Mouse (Mus musculus): ENCODE data around the gene Copa.

Gene Copa

DNA sequence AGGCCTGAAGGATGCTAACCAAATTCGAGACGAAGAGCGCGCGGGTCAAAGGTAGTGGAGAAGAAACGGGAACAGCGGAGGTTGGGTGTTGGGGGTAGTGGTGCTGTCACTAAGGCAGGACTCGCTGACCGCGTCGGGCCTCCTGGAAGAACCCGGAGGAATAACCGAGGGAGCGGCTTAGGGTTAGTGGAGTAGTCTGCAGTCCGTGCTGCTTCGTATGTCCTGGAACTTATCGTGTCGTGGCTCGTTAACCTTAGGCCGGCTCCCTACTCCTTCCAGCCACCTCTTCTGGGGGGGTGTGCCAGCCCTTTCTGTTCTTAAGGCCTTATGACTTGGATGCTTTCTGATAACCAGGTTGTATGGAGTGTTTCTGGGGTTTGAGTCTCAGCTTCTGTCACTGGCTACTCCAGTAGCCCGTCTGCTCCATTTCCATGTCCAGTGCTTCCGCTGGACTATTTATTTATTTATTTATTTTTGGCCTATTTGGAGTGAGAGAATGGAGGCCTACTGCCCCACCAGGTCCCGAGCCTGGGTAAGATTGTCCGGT lies 643 bp downstream of the Copa start:
- no peak for DNase-seq (ENCODE audit: low spot score in 2 of 2)

DNA sequence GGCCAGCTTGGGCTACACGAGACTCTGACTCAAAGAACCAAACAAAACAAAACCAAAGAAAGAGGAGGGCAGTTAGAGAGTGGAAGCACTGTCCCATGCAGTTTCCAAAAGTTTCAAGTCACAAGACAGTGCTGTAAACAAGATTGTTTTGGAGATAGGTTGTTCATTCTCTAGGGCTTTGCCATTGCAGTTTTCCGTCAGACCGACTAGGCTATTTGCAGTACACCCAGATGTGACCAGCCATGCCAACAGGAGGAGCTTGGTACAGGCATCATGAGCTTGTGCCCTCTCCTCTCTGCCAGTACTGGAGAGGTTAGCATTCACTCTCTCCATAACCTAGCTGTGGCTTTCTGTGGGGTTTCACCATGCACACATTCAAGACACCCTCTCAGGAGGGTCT lies 11.2 kb downstream of the Copa start:
- no peak for DNase-seq (ENCODE audit: low spot score in 2 of 2)

GRCm38 (mm10) chr1:172094295-172094694 lies 12.0 kb downstream of the Copa start:
- no peak for DNase-seq (ENCODE audit: low spot score in 2 of 2)

- DNase-seq (ENCODE audit: low spot score in 2 of 2): no peak
These were observed 12.9 kb downstream of the Copa start for GRCm38 (mm10) chr1:172095202-172095601.

GRCm38 (mm10) chr1:172099325-172100033 lies 17.1 kb downstream of the Copa start:
- no peak for DNase-seq (ENCODE audit: low spot score in 2 of 2)

- DNase-seq (ENCODE audit: low spot score in 2 of 2): no peak
These were observed 21.3 kb downstream of the Copa start for GRCm38 (mm10) chr1:172103619-172104018.

DNA sequence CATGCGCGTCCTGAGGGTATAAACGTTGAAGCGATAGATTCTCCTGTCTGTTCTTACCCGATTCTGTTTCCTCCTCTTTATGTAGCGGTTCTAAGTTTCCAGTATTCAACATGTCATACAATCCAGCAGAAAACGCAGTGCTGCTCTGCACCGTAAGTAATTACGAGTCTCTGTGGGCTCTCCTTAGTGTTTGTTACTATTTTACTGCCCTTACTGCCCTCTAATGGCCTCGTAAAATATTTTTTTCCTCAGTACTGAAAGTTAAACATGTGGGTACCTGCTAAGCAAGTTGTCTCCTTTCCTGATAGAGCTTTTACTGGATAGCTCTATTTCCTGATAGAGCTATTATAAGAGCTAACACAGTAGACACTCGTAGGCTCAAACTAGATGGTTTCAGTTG lies 22.8 kb downstream of the Copa start:
- no peak for DNase-seq (ENCODE audit: low spot score in 2 of 2)

DNA sequence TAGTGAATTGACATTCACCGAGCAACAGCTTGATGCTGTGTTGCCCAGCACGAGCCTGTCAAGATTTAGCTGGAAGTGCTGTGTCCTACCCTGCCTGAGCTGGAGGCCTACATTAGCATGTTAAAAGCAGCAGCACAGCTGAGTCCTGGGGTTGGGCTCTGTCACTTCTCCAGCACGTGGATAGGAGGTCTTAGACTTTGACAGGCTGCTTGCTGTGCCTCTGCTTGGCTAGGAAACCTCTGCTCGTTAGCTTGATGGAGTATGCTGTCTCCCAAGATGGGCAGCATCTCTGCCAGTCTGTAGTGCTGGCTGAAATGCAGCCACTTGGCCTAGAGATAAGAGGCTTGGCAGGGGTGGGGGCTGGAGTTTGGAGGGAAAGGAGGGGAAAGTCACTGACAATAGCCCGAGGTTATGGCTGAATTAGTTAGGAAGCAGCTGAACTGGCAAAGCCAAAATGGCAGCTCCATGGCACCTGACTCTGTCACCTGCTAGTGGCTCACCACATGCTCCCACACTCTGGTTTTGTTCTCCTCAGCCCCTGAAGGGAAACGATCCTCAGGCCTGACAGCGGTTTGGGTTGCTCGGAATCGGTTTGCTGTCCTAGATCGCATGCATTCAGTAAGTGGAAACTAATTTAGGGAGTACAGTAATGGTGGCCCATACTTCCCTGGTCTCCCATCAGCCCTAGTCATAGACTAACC lies 25.6 kb downstream of the Copa start:
- DNase-seq (ENCODE audit: low spot score in 2 of 2): no peak

- peak in 1 of 2 experiments; percentile 24 for DNase-seq (ENCODE audit: low spot score in 2 of 2)
These were observed 34.6 kb downstream of the Copa start for GRCm38 (mm10) chr1:172116948-172117347.

GRCm38 (mm10) chr1:172119100-172119499 lies 36.8 kb downstream of the Copa start:
- no peak for DNase-seq (ENCODE audit: low spot score in 2 of 2)

GRCm38 (mm10) chr1:172119720-172120119 lies 37.4 kb downstream of the Copa start:
- DNase-seq (ENCODE audit: low spot score in 2 of 2): peak in 1 of 2 experiments; percentile 45

DNA sequence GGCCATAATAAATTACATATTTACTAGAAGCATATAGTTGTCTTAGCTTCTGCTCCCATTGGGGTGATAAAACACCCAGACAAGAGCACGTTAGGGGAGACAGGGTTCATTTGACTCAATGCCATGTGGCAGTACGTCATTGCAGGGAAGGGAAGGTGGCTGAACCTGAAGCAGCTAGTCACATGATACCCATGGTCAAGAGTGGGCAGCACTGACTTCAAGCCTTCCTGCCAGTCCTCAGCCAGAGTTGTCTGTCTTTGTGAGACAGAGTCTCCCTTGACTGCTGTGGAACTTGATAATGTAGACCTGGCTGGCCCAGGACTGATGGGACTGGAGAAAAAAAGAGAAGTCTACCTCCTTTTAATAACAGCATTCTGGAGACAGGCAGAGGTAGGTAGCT lies 40.3 kb downstream of the Copa start:
- no peak for DNase-seq (ENCODE audit: low spot score in 2 of 2)

GRCm38 (mm10) chr1:172124572-172124971 lies 42.2 kb downstream of the Copa start:
- no peak for DNase-seq (ENCODE audit: low spot score in 2 of 2)

- DNase-seq (ENCODE audit: low spot score in 2 of 2): peak; percentile 72 to 80
These were observed 44.3 kb downstream of the Copa start, which contains the start of gene Pex19 for GRCm38 (mm10) chr1:172126376-172127347. Gene Pex19 (plus strand): TSS chr1:172126755.

GRCm38 (mm10) chr1:172127487-172127886 lies 45.2 kb downstream of the Copa start:
- DNase-seq (ENCODE audit: low spot score in 2 of 2): no peak

DNA sequence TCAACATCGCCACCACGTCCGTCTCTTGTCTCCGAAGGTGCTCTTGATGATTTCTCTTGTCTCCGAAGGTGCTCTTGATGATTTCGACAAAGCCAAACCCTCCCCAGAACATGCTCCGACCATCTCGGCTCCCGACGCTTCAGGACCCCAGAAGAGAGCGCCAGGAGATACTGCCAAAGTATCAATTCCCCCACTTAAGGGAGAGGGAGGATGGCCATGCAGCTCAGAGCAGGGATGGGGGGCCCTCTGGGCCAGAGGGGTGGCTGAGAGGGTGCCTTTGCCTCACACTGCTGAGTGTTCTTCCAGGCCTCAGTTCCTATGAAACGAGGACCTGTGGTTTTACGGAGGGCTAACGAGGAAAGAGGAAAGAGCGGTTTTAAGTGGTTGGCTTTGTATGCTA lies 46.2 kb downstream of the Copa start:
- DNase-seq (ENCODE audit: low spot score in 2 of 2): no peak

DNA sequence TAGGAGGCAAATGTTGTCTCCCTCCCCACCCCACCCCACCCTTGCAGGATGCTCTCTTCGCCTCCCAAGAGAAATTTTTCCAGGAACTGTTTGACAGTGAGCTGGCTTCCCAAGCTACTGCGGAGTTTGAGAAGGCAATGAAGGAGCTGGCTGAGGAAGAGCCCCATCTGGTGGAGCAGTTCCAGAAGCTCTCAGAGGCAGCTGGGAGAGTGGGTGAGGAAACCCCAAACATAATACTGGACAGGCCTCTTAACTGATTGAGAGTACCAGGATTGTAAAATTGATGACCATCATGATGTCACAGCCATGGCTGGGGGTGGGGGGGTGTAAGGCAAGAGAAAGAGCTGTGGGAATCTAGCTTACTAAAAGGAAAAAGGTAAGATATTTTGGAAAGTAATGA lies 46.8 kb downstream of the Copa start:
- DNase-seq (ENCODE audit: low spot score in 2 of 2): peak in 1 of 2 experiments; percentile 43

DNA sequence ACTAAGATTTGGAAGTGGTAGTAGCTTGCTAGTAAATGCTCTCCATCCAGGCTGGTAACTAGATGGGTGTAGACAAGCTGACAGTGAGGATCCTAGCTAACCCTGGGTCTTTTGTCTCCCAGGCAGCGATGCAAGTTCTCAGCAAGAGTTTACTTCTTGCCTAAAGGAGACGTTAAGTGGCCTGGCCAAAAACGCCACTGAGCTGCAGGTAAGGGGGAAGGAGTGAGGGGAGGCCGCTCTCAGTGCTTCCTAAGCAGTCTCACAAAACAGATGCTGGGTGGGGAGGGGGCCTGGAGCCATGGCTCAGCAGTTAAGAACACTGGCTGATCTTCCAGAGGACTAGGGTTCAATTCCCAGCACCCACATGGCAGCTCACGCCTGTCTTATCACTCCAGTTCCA lies 47.5 kb downstream of the Copa start:
- DNase-seq (ENCODE audit: low spot score in 2 of 2): no peak

GRCm38 (mm10) chr1:172132319-172132718 lies 50.0 kb downstream of the Copa start:
- DNase-seq (ENCODE audit: low spot score in 2 of 2): no peak

DNA sequence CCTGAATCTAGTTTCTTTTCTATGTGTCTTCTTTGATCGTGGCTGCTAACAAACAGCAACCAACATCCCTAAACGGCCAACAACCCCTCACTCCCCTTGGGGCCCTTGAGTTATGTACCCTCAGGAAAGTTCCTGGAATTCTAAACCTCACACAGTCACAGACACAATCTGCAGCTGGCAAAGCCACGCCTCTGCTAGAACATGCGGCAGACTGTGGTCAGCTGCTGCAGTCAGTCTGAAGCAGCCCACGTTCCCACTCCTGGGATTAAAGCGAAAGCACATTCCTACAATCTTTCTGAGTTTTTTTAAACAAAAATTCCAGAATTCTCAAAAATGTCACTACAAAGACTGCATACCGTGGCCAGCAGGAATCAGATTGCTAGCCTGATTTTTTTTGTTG lies 51.2 kb downstream of the Copa start:
- DNase-seq (ENCODE audit: low spot score in 2 of 2): peak in 1 of 2 experiments; percentile 19

GRCm38 (mm10) chr1:172134072-172134471 lies 51.7 kb downstream of the Copa start:
- no peak for DNase-seq (ENCODE audit: low spot score in 2 of 2)

DNA sequence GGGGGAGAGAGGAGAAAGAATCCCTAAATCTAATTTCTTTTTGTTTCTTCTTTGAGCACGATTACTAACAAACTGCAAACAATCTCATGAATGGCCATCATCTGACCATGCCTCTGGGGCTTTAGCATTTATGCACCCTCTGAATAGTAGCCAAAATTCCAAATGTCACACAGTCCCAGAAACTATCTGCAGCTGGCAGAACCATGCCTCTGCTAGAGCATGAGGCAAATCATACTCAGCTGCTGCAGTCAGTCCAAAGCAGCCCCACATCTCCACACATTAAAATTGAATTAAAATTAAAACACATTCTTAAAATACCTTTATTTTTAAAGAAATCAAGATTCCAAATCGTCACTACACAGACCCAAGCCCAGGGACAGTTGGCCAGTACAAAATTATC lies 57.8 kb downstream of the Copa start:
- no peak for DNase-seq (ENCODE audit: low spot score in 2 of 2)
